Mouse (Mus musculus) spleen, adult 2 months (tissue): ENCODE data around the gene Rph3a.

ENCODE experiments used
- CTCF ChIP-seq: fragments of 200-500 bp; IDR thresholded peaks from 2 replicates; pipeline ENCODE4 v1.5.1; 2011; ENCODE audit warnings: mild to moderate bottlenecking, inconsistent platforms; ENCODE audit not compliant: insufficient read depth, insufficient read length, insufficient replicate concordance; ENCODE audit errors: extremely low read depth
- POLR2A ChIP-seq: fragments of 200-500 bp; IDR thresholded peaks from 2 replicates; pipeline ENCODE4 v1.6.1; 2011; ENCODE audit warnings: low read depth, low read length, inconsistent platforms

GRCm38 (mm10) chr5:120900666-120901065 is 109.2 kb downstream of the Rph3a start:
- TF ChIP-seq POLR2A = no peak
- TF ChIP-seq CTCF = no peak
